Mouse (Mus musculus): Measurements from ENCODE around the gene Tmem164. TPM values are rescaled to one million over a fixed set of nuclear protein-coding genes. Genes with fewer than 3 reads are reported as not detected.

Gene Tmem164
- total and polyA plus RNA-seq, 2 experiments from 2014 or later, result 17.9 to 47.3 TPM

DNA sequence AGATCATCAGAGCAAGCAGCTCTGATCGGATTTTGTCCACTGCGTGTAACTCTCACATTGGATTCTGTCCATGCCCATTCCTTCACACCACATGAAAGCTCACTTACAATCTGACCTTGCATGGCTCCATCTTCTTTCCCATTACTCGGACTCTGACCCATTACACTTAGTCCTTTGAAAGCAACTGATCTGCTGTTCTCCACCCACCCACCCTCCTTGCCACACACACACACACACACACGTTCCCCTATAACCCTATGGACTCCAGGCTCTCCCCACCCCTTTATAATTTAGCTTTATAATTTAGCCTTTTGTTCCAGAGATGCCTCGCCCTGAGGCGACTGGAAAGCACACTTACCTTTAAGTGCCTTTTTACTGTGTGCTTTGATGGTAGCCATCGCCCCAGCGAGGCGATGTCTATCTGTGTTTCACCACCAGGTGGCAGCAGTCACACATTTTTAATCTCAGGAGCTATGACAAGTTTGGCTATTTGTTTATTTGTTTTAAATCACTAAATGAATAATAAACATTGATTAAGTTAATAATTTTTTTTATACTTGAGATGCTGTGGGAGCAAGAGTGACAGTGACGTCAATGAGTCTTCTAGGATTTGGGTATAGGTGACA lies 137.0 kb downstream of the Tmem164 start:
- ATAC-seq (peak; percentile 36; the same call in 1 of the 2 replicates), DNase-seq (ENCODE audit: low spot score) (peak; percentile 57)
- Histone ChIP-seq H3K27me3 (ENCODE audit: insufficient read depth, low read length) (no peaks in the 10 kb centered on the region), H3K4me3 (ENCODE audit: low read length) (no peak overlapping the region), H3K36me3 (ENCODE audit: insufficient read depth, low read length) (no peaks in the 10 kb centered on the region), H3K9me3 (ENCODE audit: low read length) (no peaks in the 10 kb centered on the region), H3K27ac (no peak overlapping the region), H3K4me1 (ENCODE audit: insufficient read depth, low read length) (no peaks in the 10 kb centered on the region), H3K4me2 (ENCODE audit: low read depth, low read length) (no peak overlapping the region), H3K9ac (replicated peaks; ENCODE audit: low read length) (no peak overlapping the region)
- TF ChIP-seq CTCF (IDR thresholded peaks at IDR 0.05; ENCODE audit: low read depth), result peak; percentile 75
- WGBS, result 45% methylated on average over 10 of the region's 10 CpGs

DNA sequence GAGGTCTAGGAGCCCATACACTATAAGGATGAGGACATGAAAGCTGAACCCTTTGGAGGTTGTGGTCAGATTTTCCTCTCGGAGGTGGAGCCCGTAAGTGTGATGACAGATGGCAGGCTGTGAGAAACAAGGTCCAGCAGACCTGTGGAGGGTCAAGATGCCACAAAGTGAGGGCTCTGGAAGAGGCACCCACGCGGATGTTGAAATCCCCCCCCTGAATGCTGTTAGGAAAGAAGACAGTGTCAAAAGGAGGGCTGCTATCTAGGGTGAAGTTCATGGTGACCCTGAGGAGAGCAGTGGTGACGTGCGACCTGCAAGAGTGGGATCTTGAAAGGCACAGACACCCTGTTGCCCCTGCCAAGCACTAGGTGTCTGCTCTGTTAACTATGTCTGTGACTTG lies 140.0 kb downstream of the Tmem164 start:
- no peak overlapping the region for H3K27ac ChIP-seq
- no peak for TF ChIP-seq CTCF (IDR thresholded peaks at IDR 0.05; ENCODE audit: low read depth)
- WGBS, result 77% methylated on average over 6 of the region's 6 CpGs
- DNase-seq (ENCODE audit: low spot score), result no peak
- H3K27me3 ChIP-seq (ENCODE audit: insufficient read depth, low read length), result no peaks in the 10 kb centered on the region
- no peak overlapping the region for H3K4me2 ChIP-seq (ENCODE audit: low read depth, low read length)
- H3K4me1 ChIP-seq (ENCODE audit: insufficient read depth, low read length), result no peaks in the 10 kb centered on the region
- ATAC-seq, result no peak
- no peaks in the 10 kb centered on the region for H3K36me3 ChIP-seq (ENCODE audit: insufficient read depth, low read length)
- no peaks in the 10 kb centered on the region for H3K9me3 ChIP-seq (ENCODE audit: low read length)
- no peak overlapping the region for H3K9ac ChIP-seq (replicated peaks; ENCODE audit: low read length)
- no peak overlapping the region for H3K4me3 ChIP-seq (ENCODE audit: low read length)

DNA sequence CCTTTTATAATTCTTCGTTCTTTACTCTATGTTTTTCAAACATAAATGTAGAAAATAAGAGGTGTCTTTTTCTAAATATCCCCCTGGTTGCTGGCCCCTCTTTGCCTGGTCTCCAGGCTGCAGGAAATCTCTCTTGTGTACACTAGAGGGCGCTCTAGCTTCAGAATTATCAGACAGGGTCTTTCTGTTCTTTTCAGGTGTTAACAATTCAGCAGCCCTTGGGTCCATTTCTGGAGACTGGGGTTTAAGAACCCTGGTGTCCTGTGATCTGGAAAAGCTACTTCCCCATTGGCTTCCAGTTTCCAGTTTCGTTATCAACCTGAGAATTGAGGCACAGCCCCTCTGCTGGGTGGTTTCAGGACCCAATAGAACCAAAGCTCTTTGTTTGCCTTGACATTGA lies 140.6 kb downstream of the Tmem164 start:
- no peaks in the 10 kb centered on the region for H3K36me3 ChIP-seq (ENCODE audit: insufficient read depth, low read length)
- 40% methylated on average over 3 of the region's 3 CpGs for WGBS
- no peak overlapping the region for H3K27ac ChIP-seq
- H3K9ac ChIP-seq (replicated peaks; ENCODE audit: low read length), result no peak overlapping the region
- DNase-seq (ENCODE audit: low spot score) (peak; percentile 73), ATAC-seq (no peak)
- no peaks in the 10 kb centered on the region for H3K4me1 ChIP-seq (ENCODE audit: insufficient read depth, low read length)
- H3K27me3 ChIP-seq (ENCODE audit: insufficient read depth, low read length), result no peaks in the 10 kb centered on the region
- no peaks in the 10 kb centered on the region for H3K9me3 ChIP-seq (ENCODE audit: low read length)
- H3K4me2 ChIP-seq (ENCODE audit: low read depth, low read length), result no peak overlapping the region
- H3K4me3 ChIP-seq (ENCODE audit: low read length), result no peak overlapping the region
- TF ChIP-seq CTCF (IDR thresholded peaks at IDR 0.05; ENCODE audit: low read depth), result peak; percentile 69

DNA sequence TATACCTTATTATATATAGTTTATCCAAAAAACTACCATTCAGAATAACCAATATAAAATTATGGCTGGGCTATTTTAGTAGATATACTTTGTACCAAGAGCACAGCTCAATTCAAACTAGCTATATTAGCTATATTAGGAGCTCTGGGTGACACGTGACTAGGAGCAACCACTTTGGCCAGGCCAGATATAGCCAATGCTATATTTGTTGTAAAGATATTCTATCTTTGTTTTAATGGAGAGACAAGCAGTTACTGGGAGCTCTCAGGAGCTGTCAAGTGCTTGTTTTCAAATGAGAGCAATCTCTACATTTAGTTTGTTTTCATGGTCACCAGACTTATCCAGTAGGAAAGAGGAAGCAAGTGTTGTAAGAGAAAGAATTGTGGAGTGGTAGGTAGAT lies 144.1 kb downstream of the Tmem164 start:
- WGBS, result 51% methylated on average over 1 of the region's 1 CpGs
- no peaks in the 10 kb centered on the region for H3K36me3 ChIP-seq (ENCODE audit: insufficient read depth, low read length)

DNA sequence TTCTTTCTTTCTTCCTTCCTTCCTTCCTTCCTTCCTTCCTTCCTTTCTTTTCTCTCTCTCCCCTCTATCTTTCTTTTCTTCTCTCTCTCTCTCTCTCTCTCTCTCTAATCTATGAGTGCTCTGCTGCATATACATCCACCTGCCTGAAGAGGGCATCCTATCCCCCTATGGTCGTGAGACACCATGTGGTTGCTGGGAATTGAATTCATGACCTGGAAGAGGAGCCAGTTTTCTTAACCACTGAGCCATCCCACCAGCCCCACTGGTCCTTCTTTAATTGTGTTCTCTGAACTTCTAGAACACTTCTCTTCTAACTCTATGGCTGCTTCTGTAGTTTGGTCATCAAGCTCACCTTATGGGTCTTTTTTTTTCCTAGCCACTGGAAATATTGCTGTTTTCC lies 146.4 kb downstream of the Tmem164 start:
- no peak for DNase-seq (ENCODE audit: low spot score)
- ATAC-seq, result no peak
- H3K4me1 ChIP-seq (ENCODE audit: insufficient read depth, low read length), result no peaks in the 10 kb centered on the region
- H3K27me3 ChIP-seq (ENCODE audit: insufficient read depth, low read length), result no peaks in the 10 kb centered on the region
- no peak overlapping the region for H3K4me3 ChIP-seq (ENCODE audit: low read length)
- no peak overlapping the region for H3K9ac ChIP-seq (replicated peaks; ENCODE audit: low read length)
- no peak for TF ChIP-seq CTCF (IDR thresholded peaks at IDR 0.05; ENCODE audit: low read depth)
- H3K27ac ChIP-seq, result no peak overlapping the region
- H3K4me2 ChIP-seq (ENCODE audit: low read depth, low read length), result no peak overlapping the region
- WGBS, result 48% methylated on average over 1 of the region's 1 CpGs
- no peaks in the 10 kb centered on the region for H3K9me3 ChIP-seq (ENCODE audit: low read length)
- H3K36me3 ChIP-seq (ENCODE audit: insufficient read depth, low read length), result no peaks in the 10 kb centered on the region

More for the DNA sequence above, 144.1 kb downstream of the Tmem164 start:
- H3K9ac ChIP-seq (replicated peaks; ENCODE audit: low read length), result no peak overlapping the region
- no peak for DNase-seq (ENCODE audit: low spot score)
- no peak overlapping the region for H3K4me2 ChIP-seq (ENCODE audit: low read depth, low read length)
- H3K4me1 ChIP-seq (ENCODE audit: insufficient read depth, low read length), result no peaks in the 10 kb centered on the region
- H3K9me3 ChIP-seq (ENCODE audit: low read length), result no peaks in the 10 kb centered on the region
- no peak overlapping the region for H3K4me3 ChIP-seq (ENCODE audit: low read length)
- no peak for ATAC-seq
- H3K27me3 ChIP-seq (ENCODE audit: insufficient read depth, low read length), result no peaks in the 10 kb centered on the region
- no peak overlapping the region for H3K27ac ChIP-seq
- TF ChIP-seq CTCF (IDR thresholded peaks at IDR 0.05; ENCODE audit: low read depth), result no peak

DNA sequence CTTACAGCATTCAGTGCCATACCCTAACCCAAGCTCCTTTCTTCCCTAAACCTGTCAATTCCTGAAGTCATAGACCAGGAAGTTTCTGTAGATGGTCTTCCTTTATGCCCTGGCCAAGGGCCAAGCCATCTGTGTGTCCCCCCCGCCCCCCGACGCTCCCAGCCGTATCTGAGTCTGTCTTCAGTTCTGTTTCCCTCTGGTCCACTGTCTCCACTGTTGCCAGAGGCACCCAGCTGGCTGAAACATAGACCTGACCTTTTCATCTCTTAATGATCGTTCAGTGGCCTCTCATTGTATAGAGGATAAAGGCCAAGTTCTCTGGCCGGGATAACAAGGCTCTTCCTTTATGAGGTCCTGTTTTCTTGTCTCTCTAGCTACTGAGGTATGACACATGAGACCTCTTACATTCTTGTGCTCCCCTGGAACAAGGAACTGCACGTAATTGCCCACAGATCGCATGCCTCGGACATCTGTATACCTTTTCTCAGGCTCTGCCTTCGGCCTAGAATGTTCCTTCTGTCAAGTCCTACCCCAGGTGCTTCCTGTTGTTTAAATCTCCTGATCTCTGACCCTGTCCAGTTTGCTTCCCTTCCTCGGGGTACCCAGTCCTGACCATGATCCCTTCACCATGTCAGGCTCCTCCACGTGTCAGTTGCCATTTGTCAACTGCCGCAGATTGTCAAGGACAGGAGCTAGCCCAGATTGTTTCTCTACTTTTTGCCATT lies 147.1 kb downstream of the Tmem164 start:
- H3K9ac ChIP-seq (replicated peaks; ENCODE audit: low read length), result no peak overlapping the region

DNA sequence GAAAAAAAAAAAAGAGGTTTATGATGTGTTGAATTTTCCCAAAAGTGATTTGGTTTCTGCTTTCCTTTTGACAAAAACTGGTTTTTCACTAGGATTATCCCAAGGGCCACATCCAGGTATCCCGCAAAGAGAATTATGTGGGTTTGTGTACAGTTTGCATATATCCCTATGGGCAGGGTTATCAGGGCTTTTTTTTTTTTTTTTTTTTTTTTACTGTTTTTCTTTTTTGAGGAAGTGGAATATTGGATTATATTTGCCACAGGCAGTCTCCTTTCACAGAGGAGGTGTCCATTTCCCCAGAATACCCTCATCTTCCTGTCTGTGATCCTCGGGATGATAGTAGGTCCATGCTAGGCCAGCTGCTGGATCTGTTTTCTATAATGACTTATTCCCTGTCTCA lies 148.1 kb downstream of the Tmem164 start:
- no peak overlapping the region for H3K27ac ChIP-seq
- H3K36me3 ChIP-seq (ENCODE audit: insufficient read depth, low read length), result no peaks in the 10 kb centered on the region
- H3K4me3 ChIP-seq (ENCODE audit: low read length), result no peak overlapping the region
- H3K9me3 ChIP-seq (ENCODE audit: low read length), result no peaks in the 10 kb centered on the region
- no peak for TF ChIP-seq CTCF (IDR thresholded peaks at IDR 0.05; ENCODE audit: low read depth)
- no peak overlapping the region for H3K4me2 ChIP-seq (ENCODE audit: low read depth, low read length)
- no peak for DNase-seq (ENCODE audit: low spot score)
- ATAC-seq, result no peak
- 92% methylated on average over 2 of the region's 2 CpGs for WGBS
- no peak overlapping the region for H3K9ac ChIP-seq (replicated peaks; ENCODE audit: low read length)
- H3K27me3 ChIP-seq (ENCODE audit: insufficient read depth, low read length), result no peaks in the 10 kb centered on the region
- H3K4me1 ChIP-seq (ENCODE audit: insufficient read depth, low read length), result no peaks in the 10 kb centered on the region

More for the DNA sequence above, 147.1 kb downstream of the Tmem164 start:
- ATAC-seq (no peak), DNase-seq (ENCODE audit: low spot score) (no peak)
- Histone ChIP-seq H3K4me1 (ENCODE audit: insufficient read depth, low read length) (no peaks in the 10 kb centered on the region), H3K27ac (no peak overlapping the region), H3K36me3 (ENCODE audit: insufficient read depth, low read length) (no peaks in the 10 kb centered on the region), H3K9me3 (ENCODE audit: low read length) (no peaks in the 10 kb centered on the region), H3K27me3 (ENCODE audit: insufficient read depth, low read length) (no peaks in the 10 kb centered on the region), H3K4me2 (ENCODE audit: low read depth, low read length) (no peak overlapping the region), H3K4me3 (ENCODE audit: low read length) (no peak overlapping the region)
- 69% methylated on average over 13 of the region's 13 CpGs for WGBS
- no peak for TF ChIP-seq CTCF (IDR thresholded peaks at IDR 0.05; ENCODE audit: low read depth)
